Comparison of ENCODE assay signal across 9 mouse cellular contexts in the genomic region with DNA sequence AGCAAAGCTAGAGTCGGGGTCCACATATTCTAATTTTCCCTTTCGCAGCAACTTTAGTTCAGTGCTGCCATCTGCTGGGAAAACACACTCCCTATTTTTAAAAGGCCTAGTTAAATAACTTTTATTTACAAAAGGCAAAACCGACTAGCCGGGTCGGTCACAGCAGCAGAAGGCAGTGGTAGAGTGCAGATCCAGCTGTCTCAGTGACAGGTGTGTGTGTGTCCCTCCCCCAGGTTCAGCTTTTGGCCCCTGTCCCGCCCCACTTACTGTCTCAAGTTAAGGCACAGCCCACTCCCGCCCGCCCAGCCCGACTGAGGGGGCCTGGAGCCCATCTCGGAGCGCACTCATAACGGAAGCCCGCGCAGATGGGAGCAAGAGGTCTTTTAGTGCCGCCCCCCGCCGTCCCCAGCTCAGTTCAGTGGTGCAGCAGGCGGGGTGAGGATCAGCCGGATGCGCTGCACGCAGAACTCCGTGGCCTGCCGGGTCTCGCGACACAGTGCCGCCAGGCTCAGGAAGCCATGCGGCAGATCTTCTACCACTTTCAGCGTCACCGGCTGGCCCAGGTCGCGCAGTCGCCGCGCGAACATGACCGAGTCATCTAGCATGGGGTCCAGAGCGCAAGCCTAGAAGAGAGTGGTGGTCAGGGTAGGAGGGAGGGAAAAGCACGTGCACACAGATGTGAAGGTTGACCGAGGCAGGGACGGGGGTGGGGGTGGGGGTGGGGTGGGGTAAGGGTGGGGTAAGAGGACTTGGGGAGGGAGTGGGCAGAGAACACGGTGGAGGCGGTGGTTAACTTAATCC. TPM values are rescaled to one million over a fixed set of nuclear protein-coding genes. Genes with fewer than 3 reads are reported as not detected.
A peak's percentile ranks its signal among the peaks of the same experiment; 100 is the strongest.
DNase-seq lines count a peak whose midpoint lies in the region; ATAC-seq and TF ChIP-seq lines count a peak whose summit lies in the region.
"Had no signal": no experiment of that assay in that cellular context is flagged by ENCODE, and none has a peak within 500 bp of the region (broad histone marks: within the 10 kb centered on the region; RNA-seq: fewer than 3 reads in every experiment).

No protein-coding gene starts in this region.

- no peaks in the 10 kb centered on the region for H3K9me3 ChIP-seq in CH12.LX (replicated peaks; ENCODE audit: low read length)
- H3K9me3 ChIP-seq in heart, embryonic 15.5 days (replicated peaks) = no peaks in the 10 kb centered on the region

- H3K27me3 ChIP-seq in CH12.LX (replicated peaks) = peaks cover under 1% of the 10 kb centered on the region
- no peaks in the 10 kb centered on the region for H3K27me3 ChIP-seq in heart, embryonic 15.5 days

- H3K4me3 ChIP-seq in CH12.LX (replicated peaks in 1 of 3; ENCODE audit: low read depth in 2 of 3, low read length in 2 of 3, poor library complexity in 1 of 3) = no peak overlapping the region
- H3K4me3 ChIP-seq in heart, embryonic 15.5 days = peak overlapping the region; percentile 50

- H3K79me2 ChIP-seq in CH12.LX (replicated peaks; ENCODE audit: control insufficient read depth, extremely low read depth, insufficient read depth, poor library complexity, severe bottlenecking) = no peaks in the 10 kb centered on the region

- no peak overlapping the region for H3K9ac ChIP-seq in CH12.LX (ENCODE audit: insufficient read depth, low read depth)
- peak overlapping the region; percentile 57 for H3K9ac ChIP-seq in heart, embryonic 15.5 days

- 2% methylated on average over 42 of the region's 42 CpGs for WGBS in heart, embryonic 15.5 days

- dilution Hi-C loops in CH12.LX (cut with MboI; ENCODE audit: extremely low pct_ligation_motif_present, extremely low pct_unique_long_range_greater_than_20kb, low sequenced_read_pairs) = no loop called here

- peaks cover 5 to 6% of the 10 kb centered on the region in 2 experiments; a peak in 3 of 4 replicates for H3K4me1 ChIP-seq in CH12.LX (ENCODE audit: control insufficient read depth in 1 of 2, insufficient read depth in 2 of 2)
- peaks cover 32% of the 10 kb centered on the region for H3K4me1 ChIP-seq in heart, embryonic 15.5 days (replicated peaks)

- no peak for TF ChIP-seq EP300 in CH12.LX (IDR thresholded peaks at IDR 0.05; ENCODE audit: low read length)

- no peak overlapping the region for H3K27ac ChIP-seq in CH12.LX (ENCODE audit: insufficient read depth, low read depth)
- peak overlapping the region; percentile 69 for H3K27ac ChIP-seq in heart, embryonic 15.5 days

- peaks cover 16 to 55% of the 10 kb centered on the region in 2 experiments for H3K36me3 ChIP-seq in CH12.LX (replicated peaks in 1 of 2; ENCODE audit: control insufficient read depth in 1 of 2, insufficient read depth in 1 of 2, low read length in 1 of 2)
- peaks cover 9% of the 10 kb centered on the region for H3K36me3 ChIP-seq in heart, embryonic 15.5 days

- peak; percentile 34 to 67; a peak in 3 of 4 replicates for TF ChIP-seq CTCF in CH12.LX (conservative IDR thresholded peaks at IDR 0.05 in 1 of 2, IDR thresholded peaks at IDR 0.05 in 1 of 2; ENCODE audit: low read depth in 2 of 2, low read length in 2 of 2)

- no peak overlapping the region for H3K4me2 ChIP-seq in CH12.LX (ENCODE audit: insufficient read depth, low read depth, poor library complexity, severe bottlenecking)
- H3K4me2 ChIP-seq in heart, embryonic 15.5 days = peak overlapping the region; percentile 89

- TF ChIP-seq RAD21 in CH12.LX (IDR thresholded peaks at IDR 0.05; ENCODE audit: low read depth, low read length) = peak; percentile 53

- peak; percentile 61 for DNase-seq in 3T3-L1 (ENCODE audit: low read depth, low spot score)
- peak; percentile 18 for DNase-seq in CH12.LX (ENCODE audit: extremely low read depth)
- peak; percentile 78 for DNase-seq in embryo, embryonic 10 days (ENCODE audit: low spot score)
- peak; percentile 66 to 74 for DNase-seq in kidney, postnatal 25 days
- DNase-seq in spleen, postnatal 14 days (ENCODE audit: low spot score in 2 of 2) = peak; percentile 19 to 42
- DNase-seq in adipocyte (ENCODE audit: low spot score) = no peak

- no peak for TF ChIP-seq POLR2A in CH12.LX (IDR thresholded peaks at IDR 0.05; ENCODE audit: low read depth, low read length)

- peak; percentile 65 for ATAC-seq in heart, embryonic 15.5 days (replicated peaks; ENCODE audit: insufficient number of reproducible peaks, insufficient read depth, low FRiP score, low read depth)
- peak; percentile 62 for ATAC-seq in megakaryocyte progenitor cell, adult 5-6 weeks (replicated peaks; ENCODE audit: poor library complexity)

- in situ Hi-C loops in CH12.LX (cut with MboI; ENCODE audit: low pct_ligation_motif_present, low pct_unique_long_range_greater_than_20kb, low sequenced_read_pairs) = no loop called here

TF ChIP-seq in CH12.LX, 34 proteins besides CTCF, POLR2A, EP300 and RAD21:
- no peak for TF ChIP-seq CHD1 (IDR thresholded peaks at IDR 0.05; ENCODE audit: low read depth, low read length)
- TF ChIP-seq SMC3 (IDR thresholded peaks at IDR 0.05; ENCODE audit: low read depth, low read length) = peak; percentile 52

RNA-seq across cellular contexts. Expression of gene Cnfn, which starts 10.2 kb away (rescaled TPM):
- total RNA-seq in CH12.LX (2012; rRNA removed) (not detected in 2 replicates), CH12.LX (2014; rRNA removed) (not detected in 2 replicates)
- not detected in 2 replicates for polyA plus RNA-seq in CH12.LX (2012; ENCODE audit: insufficient read length, low read depth)
- 0.22 and 1.1 TPM in 2 replicates for polyA plus RNA-seq in heart, embryonic 15.5 days (2015; fragmentation: Nextera tagmentation; extraction: Ambion mirVana)
- total RNA-seq in megakaryocyte progenitor cell, adult 5-6 weeks (2015) = not detected in 2 replicates
- not detected in 2 replicates for total RNA-seq in megakaryocyte progenitor cell, adult 5-6 weeks (2017)
- polyA plus RNA-seq: gonadal fat pad, adult 2 months had no signal

RNA-seq across cellular contexts. Expression of gene Lipe, which starts 18.8 kb away (rescaled TPM):
- 2.7 and 3.4 TPM in 2 replicates for total RNA-seq in CH12.LX (2012; rRNA removed)
- total RNA-seq in CH12.LX (2014; rRNA removed) = 2.3 and 2.8 TPM in 2 replicates
- 5.9 and 6.4 TPM in 2 replicates for polyA plus RNA-seq in CH12.LX (2012; ENCODE audit: insufficient read length, low read depth)
- polyA plus RNA-seq in heart, embryonic 15.5 days (2015; fragmentation: Nextera tagmentation; extraction: Ambion mirVana) = 5.6 and 7.7 TPM in 2 replicates
- 8.3 and 9.8 TPM in 2 replicates for total RNA-seq in megakaryocyte progenitor cell, adult 5-6 weeks (2015)
- total RNA-seq in megakaryocyte progenitor cell, adult 5-6 weeks (2017) = 7.2 and 7.4 TPM in 2 replicates

RNA-seq across cellular contexts. Expression of gene Cxcl17, which starts 32.9 kb away (rescaled TPM):
- total RNA-seq in CH12.LX (2012; rRNA removed) (not detected in 2 replicates), CH12.LX (2014; rRNA removed) (not detected in 2 replicates)
- polyA plus RNA-seq in CH12.LX (2012; ENCODE audit: insufficient read length, low read depth) = not detected in 2 replicates
- polyA plus RNA-seq in heart, embryonic 15.5 days (2015; fragmentation: Nextera tagmentation; extraction: Ambion mirVana) = 0.28 and 0.51 TPM in 2 replicates
- total RNA-seq in megakaryocyte progenitor cell, adult 5-6 weeks (2015) = not detected in 2 replicates
- not detected in 2 replicates for total RNA-seq in megakaryocyte progenitor cell, adult 5-6 weeks (2017)
- polyA plus RNA-seq: gonadal fat pad, adult 2 months had no signal
